Mouse (Mus musculus): Measurements from ENCODE around the gene Haao. TPM values are rescaled to one million over a fixed set of nuclear protein-coding genes. Genes with fewer than 3 reads are reported as not detected.

Haao gene
- polyA plus RNA-seq, 1 experiment from 2014 or later, result not detected

DNA sequence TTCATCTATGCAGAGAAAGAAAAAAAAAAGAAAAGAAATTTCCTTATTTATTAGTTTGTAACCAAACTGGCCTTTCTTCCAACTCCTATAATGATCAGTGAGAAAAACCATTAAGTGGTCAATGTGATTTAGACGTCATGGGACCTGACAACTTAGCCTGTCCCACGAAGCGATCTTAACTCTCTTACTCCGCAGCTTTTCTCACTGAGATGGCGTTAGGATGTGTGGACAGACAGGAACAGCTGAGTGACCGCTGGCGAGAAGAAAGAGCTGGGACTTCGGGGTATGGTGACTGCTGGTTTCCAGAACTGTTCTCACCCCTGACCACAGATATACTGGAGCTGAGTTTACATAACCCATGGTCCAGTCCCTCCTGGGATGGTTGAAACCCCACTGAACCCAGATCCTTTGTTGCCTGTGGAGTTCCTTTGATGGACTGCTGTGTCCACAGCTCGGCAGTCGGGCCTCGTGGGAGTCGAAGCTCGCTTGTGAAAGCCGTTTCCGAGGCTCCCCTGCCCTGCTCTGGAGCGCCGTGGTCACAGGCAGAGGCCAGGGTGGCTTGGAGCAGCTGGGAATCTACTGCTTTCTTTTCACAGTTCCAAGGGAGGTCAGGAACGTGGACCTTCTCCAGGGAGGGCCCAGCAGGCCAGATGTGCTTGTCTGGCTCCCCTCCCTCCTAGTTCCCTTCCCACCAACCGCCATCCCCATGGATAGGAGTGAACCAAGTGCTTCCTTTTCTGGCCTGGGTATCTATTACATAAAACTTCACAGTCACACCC, 25.8 kb upstream of the Haao start:
- no peak overlapping the region for H3K4me3 ChIP-seq (ENCODE audit: low read depth, low read length)
- no peak overlapping the region for H3K27ac ChIP-seq (ENCODE audit: low read depth, low read length)
- H3K4me2 ChIP-seq (replicated peaks; ENCODE audit: low read depth, low read length), result no peak overlapping the region
- no peaks in the 10 kb centered on the region for H3K9me3 ChIP-seq (ENCODE audit: control insufficient read depth, low read length)
- no peak overlapping the region for H3K9ac ChIP-seq (ENCODE audit: low read depth, low read length)
- no peaks in the 10 kb centered on the region for H3K36me3 ChIP-seq (ENCODE audit: control insufficient read depth, insufficient read depth, low read length)
- ATAC-seq (ENCODE audit: low FRiP score) (no peak), DNase-seq (ENCODE audit: low spot score) (no peak)
- WGBS, result 62% methylated on average over 19 of the region's 19 CpGs
- H3K4me1 ChIP-seq (replicated peaks; ENCODE audit: control insufficient read depth, insufficient read depth, low read length), result no peaks in the 10 kb centered on the region
- no peaks in the 10 kb centered on the region for H3K27me3 ChIP-seq (ENCODE audit: control insufficient read depth, insufficient read depth, low read length)

DNA sequence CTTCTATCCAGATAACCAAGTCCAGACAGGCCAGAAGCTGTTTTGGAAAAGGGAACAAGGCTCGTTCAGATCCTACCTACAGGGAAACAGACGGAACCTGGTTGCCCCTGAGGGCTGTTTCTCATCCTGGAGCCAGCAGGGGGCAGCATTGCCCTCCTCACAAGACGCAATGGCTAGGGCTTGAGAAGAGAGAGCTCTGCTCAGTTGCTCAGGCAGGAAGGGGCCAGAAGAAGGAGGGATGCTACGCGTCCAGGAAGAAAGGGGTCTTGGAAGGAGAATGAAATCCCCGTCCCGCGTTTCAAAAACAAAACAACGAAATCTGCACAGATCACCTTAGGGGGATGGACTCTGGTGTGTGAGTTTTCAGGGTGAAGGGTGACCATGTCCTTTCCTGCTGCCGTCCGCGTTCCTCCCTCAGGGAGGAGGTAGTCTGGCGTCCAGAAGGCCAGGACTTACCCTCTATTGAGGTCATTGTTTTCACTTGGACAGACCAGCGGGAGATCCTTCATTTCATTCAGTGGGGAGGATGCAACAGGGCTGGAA, 25.1 kb upstream of the Haao start:
- 0 out of 2 replicates have a peak overlapping the region, but pooled peaks have one; percentile 2 for H3K4me2 ChIP-seq (replicated peaks; ENCODE audit: low read depth, low read length)
- WGBS, result 26% methylated on average over 14 of the region's 14 CpGs

GRCm38 (mm10) chr17:83871354-83871753, 23.6 kb upstream of the Haao start:
- H3K4me3 ChIP-seq (ENCODE audit: low read depth, low read length), result no peak overlapping the region
- no peaks in the 10 kb centered on the region for H3K4me1 ChIP-seq (replicated peaks; ENCODE audit: control insufficient read depth, insufficient read depth, low read length)
- H3K9ac ChIP-seq (ENCODE audit: low read depth, low read length), result no peak overlapping the region
- ATAC-seq (ENCODE audit: low FRiP score) (no peak), DNase-seq (ENCODE audit: low spot score) (no peak)
- no peaks in the 10 kb centered on the region for H3K27me3 ChIP-seq (ENCODE audit: control insufficient read depth, insufficient read depth, low read length)
- H3K27ac ChIP-seq (ENCODE audit: low read depth, low read length), result no peak overlapping the region
- 96% methylated on average over 5 of the region's 5 CpGs for WGBS
- H3K36me3 ChIP-seq (ENCODE audit: control insufficient read depth, insufficient read depth, low read length), result no peaks in the 10 kb centered on the region
- no peaks in the 10 kb centered on the region for H3K9me3 ChIP-seq (ENCODE audit: control insufficient read depth, low read length)
- no peak overlapping the region for H3K4me2 ChIP-seq (replicated peaks; ENCODE audit: low read depth, low read length)

More for the DNA sequence above, 25.1 kb upstream of the Haao start:
- H3K4me1 ChIP-seq (replicated peaks; ENCODE audit: control insufficient read depth, insufficient read depth, low read length), result no peaks in the 10 kb centered on the region
- peak; percentile 62; the same call in 1 of the 2 replicates for ATAC-seq (ENCODE audit: low FRiP score)
- H3K9me3 ChIP-seq (ENCODE audit: control insufficient read depth, low read length), result no peaks in the 10 kb centered on the region
- no peaks in the 10 kb centered on the region for H3K36me3 ChIP-seq (ENCODE audit: control insufficient read depth, insufficient read depth, low read length)
- no peak overlapping the region for H3K27ac ChIP-seq (ENCODE audit: low read depth, low read length)
- DNase-seq (ENCODE audit: low spot score), result peak; percentile 95
- no peaks in the 10 kb centered on the region for H3K27me3 ChIP-seq (ENCODE audit: control insufficient read depth, insufficient read depth, low read length)
- H3K9ac ChIP-seq (ENCODE audit: low read depth, low read length), result no peak overlapping the region
- H3K4me3 ChIP-seq (ENCODE audit: low read depth, low read length), result no peak overlapping the region

- no peak overlapping the region for H3K4me3 ChIP-seq (ENCODE audit: low read depth, low read length)
- no peak overlapping the region for H3K9ac ChIP-seq (ENCODE audit: low read depth, low read length)
- no peaks in the 10 kb centered on the region for H3K36me3 ChIP-seq (ENCODE audit: control insufficient read depth, insufficient read depth, low read length)
- no peaks in the 10 kb centered on the region for H3K27me3 ChIP-seq (ENCODE audit: control insufficient read depth, insufficient read depth, low read length)
- H3K9me3 ChIP-seq (ENCODE audit: control insufficient read depth, low read length), result no peaks in the 10 kb centered on the region
- H3K4me1 ChIP-seq (replicated peaks; ENCODE audit: control insufficient read depth, insufficient read depth, low read length), result no peaks in the 10 kb centered on the region
- DNase-seq (ENCODE audit: low spot score) (no peak), ATAC-seq (ENCODE audit: low FRiP score) (no peak)
- no peak overlapping the region for H3K4me2 ChIP-seq (replicated peaks; ENCODE audit: low read depth, low read length)
- no peak overlapping the region for H3K27ac ChIP-seq (ENCODE audit: low read depth, low read length)
- 89% methylated on average over 4 of the region's 4 CpGs for WGBS
Measured at GRCm38 (mm10) chr17:83870385-83870784, 22.6 kb upstream of the Haao start.

DNA sequence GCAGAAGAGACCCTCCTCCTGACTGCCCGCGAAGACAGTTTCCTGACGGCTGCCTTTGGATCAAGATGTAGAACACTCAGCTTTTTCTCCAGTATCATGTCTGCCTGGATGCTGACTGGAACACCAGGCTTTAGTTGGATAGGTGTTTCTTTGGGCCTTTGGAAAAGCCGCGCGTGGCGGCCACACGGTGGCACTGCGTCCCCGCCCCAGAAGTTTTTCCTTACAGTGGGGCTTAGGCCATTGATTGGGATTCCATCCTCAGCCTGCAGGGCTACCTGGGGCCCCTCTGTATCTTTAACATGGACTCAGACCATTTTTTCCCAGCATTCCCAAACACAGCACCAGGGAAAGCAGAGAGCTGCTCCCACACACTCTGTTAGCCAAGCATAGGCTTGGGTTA, 18.8 kb upstream of the Haao start:
- no peaks in the 10 kb centered on the region for H3K4me1 ChIP-seq (replicated peaks; ENCODE audit: control insufficient read depth, insufficient read depth, low read length)
- H3K9ac ChIP-seq (ENCODE audit: low read depth, low read length), result no peak overlapping the region
- ATAC-seq (ENCODE audit: low FRiP score), result no peak
- no peak overlapping the region for H3K4me2 ChIP-seq (replicated peaks; ENCODE audit: low read depth, low read length)
- WGBS, result 15% methylated on average over 10 of the region's 10 CpGs
- no peaks in the 10 kb centered on the region for H3K27me3 ChIP-seq (ENCODE audit: control insufficient read depth, insufficient read depth, low read length)
- H3K36me3 ChIP-seq (ENCODE audit: control insufficient read depth, insufficient read depth, low read length), result no peaks in the 10 kb centered on the region
- no peaks in the 10 kb centered on the region for H3K9me3 ChIP-seq (ENCODE audit: control insufficient read depth, low read length)
- no peak overlapping the region for H3K4me3 ChIP-seq (ENCODE audit: low read depth, low read length)
- DNase-seq (ENCODE audit: low spot score), result peak; percentile 76
- H3K27ac ChIP-seq (ENCODE audit: low read depth, low read length), result no peak overlapping the region

DNA sequence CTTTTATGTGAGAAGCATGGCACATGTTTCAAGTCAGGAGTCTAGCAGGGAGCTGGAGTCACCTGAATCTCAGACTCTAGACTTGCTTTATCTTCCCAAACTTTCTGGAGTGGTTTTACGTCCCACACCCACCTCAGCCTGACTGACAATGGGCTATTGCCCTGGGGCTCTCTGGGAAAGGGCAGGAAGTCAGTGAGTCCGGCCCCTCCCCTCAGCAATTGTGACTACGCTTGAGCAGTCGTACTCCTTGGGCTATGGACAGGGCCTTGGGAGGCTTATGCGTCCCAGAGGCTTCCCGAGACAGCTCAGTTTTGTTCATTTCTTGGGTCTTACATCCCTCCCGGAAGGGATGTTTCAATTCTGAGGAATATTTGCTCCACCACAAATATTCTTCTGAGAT, 17.6 kb upstream of the Haao start:
- no peak for ATAC-seq (ENCODE audit: low FRiP score)
- no peaks in the 10 kb centered on the region for H3K27me3 ChIP-seq (ENCODE audit: control insufficient read depth, insufficient read depth, low read length)
- no peak overlapping the region for H3K4me2 ChIP-seq (replicated peaks; ENCODE audit: low read depth, low read length)
- DNase-seq (ENCODE audit: low spot score), result no peak
- H3K4me1 ChIP-seq (replicated peaks; ENCODE audit: control insufficient read depth, insufficient read depth, low read length), result no peaks in the 10 kb centered on the region
- WGBS, result 67% methylated on average over 7 of the region's 7 CpGs
- no peaks in the 10 kb centered on the region for H3K9me3 ChIP-seq (ENCODE audit: control insufficient read depth, low read length)
- H3K27ac ChIP-seq (ENCODE audit: low read depth, low read length), result no peak overlapping the region
- H3K36me3 ChIP-seq (ENCODE audit: control insufficient read depth, insufficient read depth, low read length), result no peaks in the 10 kb centered on the region
- no peak overlapping the region for H3K4me3 ChIP-seq (ENCODE audit: low read depth, low read length)
- H3K9ac ChIP-seq (ENCODE audit: low read depth, low read length), result no peak overlapping the region

GRCm38 (mm10) chr17:83862134-83862881, 14.5 kb upstream of the Haao start:
- H3K4me1 ChIP-seq (replicated peaks; ENCODE audit: control insufficient read depth, insufficient read depth, low read length), result no peaks in the 10 kb centered on the region
- no peaks in the 10 kb centered on the region for H3K9me3 ChIP-seq (ENCODE audit: control insufficient read depth, low read length)
- H3K4me2 ChIP-seq (replicated peaks; ENCODE audit: low read depth, low read length), result peak overlapping the region; percentile 76
- H3K27me3 ChIP-seq (ENCODE audit: control insufficient read depth, insufficient read depth, low read length), result no peaks in the 10 kb centered on the region
- WGBS, result under 1% methylated on average over 26 of the region's 27 CpGs
- H3K9ac ChIP-seq (ENCODE audit: low read depth, low read length), result peak overlapping the region; percentile 73
- H3K36me3 ChIP-seq (ENCODE audit: control insufficient read depth, insufficient read depth, low read length), result no peaks in the 10 kb centered on the region
- H3K27ac ChIP-seq (ENCODE audit: low read depth, low read length), result peak overlapping the region; percentile 70
- peak; percentile 78 for ATAC-seq (ENCODE audit: low FRiP score)
- H3K4me3 ChIP-seq (ENCODE audit: low read depth, low read length), result peak overlapping the region; percentile 73
- DNase-seq (ENCODE audit: low spot score), result no peak

GRCm38 (mm10) chr17:83861444-83862133, 13.8 kb upstream of the Haao start:
- H3K36me3 ChIP-seq (ENCODE audit: control insufficient read depth, insufficient read depth, low read length), result no peaks in the 10 kb centered on the region
- under 1% methylated on average over 61 of the region's 62 CpGs for WGBS
- peak; percentile 94 for ATAC-seq (ENCODE audit: low FRiP score)
- no peaks in the 10 kb centered on the region for H3K4me1 ChIP-seq (replicated peaks; ENCODE audit: control insufficient read depth, insufficient read depth, low read length)
- H3K4me3 ChIP-seq (ENCODE audit: low read depth, low read length), result peak overlapping the region; percentile 73
- H3K27me3 ChIP-seq (ENCODE audit: control insufficient read depth, insufficient read depth, low read length), result no peaks in the 10 kb centered on the region
- H3K9me3 ChIP-seq (ENCODE audit: control insufficient read depth, low read length), result no peaks in the 10 kb centered on the region
- peak; percentile 98 for DNase-seq (ENCODE audit: low spot score)
- peak overlapping the region; percentile 73 for H3K9ac ChIP-seq (ENCODE audit: low read depth, low read length)
- peak overlapping the region; percentile 70 for H3K27ac ChIP-seq (ENCODE audit: low read depth, low read length)
- H3K4me2 ChIP-seq (replicated peaks; ENCODE audit: low read depth, low read length), result peak overlapping the region; percentile 76
